ENCODE assay signal across 13 mouse cellular contexts in genomic region chr6:60765696-60766095, GRCm38 (mm10).
"Had no signal": no experiment of that assay in that cellular context is flagged by ENCODE, and none has a peak within 500 bp of the region (broad histone marks: within the 10 kb centered on the region; RNA-seq: fewer than 3 reads in every experiment).

No protein-coding gene starts in this region.

- ATAC-seq: intestine, embryonic 16.5 days had no signal

- DNase-seq: kidney, adult 2 months; kidney, postnatal 14 days; lung, embryonic 14.5 days; lung, postnatal 10 days; lung, postnatal 4 days; midbrain, embryonic 14.5 days; thymus, postnatal 14 days had no signal

- H3K4me3 ChIP-seq: kidney, embryonic 15.5 days; limb, embryonic 13.5 days; liver, embryonic 15.5 days; midbrain, embryonic 10.5 days; neural tube, embryonic 12.5 days had no signal

- H3K27ac ChIP-seq: kidney, embryonic 15.5 days; limb, embryonic 13.5 days; liver, embryonic 15.5 days; midbrain, embryonic 10.5 days; neural tube, embryonic 12.5 days had no signal
